Mouse (Mus musculus): ENCODE data around the gene Fat1.
"Not testable (repeated sequence)": the region's sequence is repeated elsewhere in the genome, so short reads cannot be mapped to it uniquely, and the experiment has no call there.

- not testable (repeated sequence) for TF ChIP-seq CTCF, EP300 (IDR thresholded peaks at IDR 0.05; ENCODE audit: low read depth)
Observed at GRCm38 (mm10) chr8:45065391-45065790, 130.1 kb downstream of the Fat1 start.

Measured in liver, postnatal 0 days (tissue).